Mouse (Mus musculus) MEL (cell line): Measurements from ENCODE around the gene Gapdh. TPM values are rescaled to one million over a fixed set of nuclear protein-coding genes. Genes with fewer than 3 reads are reported as not detected.

ENCODE experiments used
- DNase-seq: peaks from one replicate; pipeline ENCODE4 v3.0.0; 2011; ENCODE audit warnings: low read depth, low spot score
- H3K27ac ChIP-seq: 2 replicates; pipeline ENCODE4 v1.5.1; 2012; ENCODE audit warnings: low read depth, mild to moderate bottlenecking, control low read depth, low read length, moderate library complexity; ENCODE audit not compliant: control insufficient read depth
- H3K27me3 ChIP-seq, 2 experiments: fragments of 150-350 bp in 1 of 2; sonication (generic) in 1 of 2; 2 replicates each; pipeline ENCODE4 v1.6.1; 2012; ENCODE audit warnings: low read length in 2 of 2, mild to moderate bottlenecking in 2 of 2, improper control_type of control experiment in 1 of 2, moderate library complexity in 1 of 2; ENCODE audit not compliant: insufficient read depth in 2 of 2, control insufficient read depth in 1 of 2
- H3K36me3 ChIP-seq, 2 experiments: 2 replicates each; pipeline ENCODE4 v1.6.1; 2012 to 2014; ENCODE audit warnings: low read length in 2 of 2, improper control_type of control experiment in 1 of 2, inconsistent platforms in 1 of 2, mild to moderate bottlenecking in 1 of 2; ENCODE audit not compliant: insufficient read depth in 2 of 2, control insufficient read depth in 1 of 2
- H3K4me1 ChIP-seq, 2 experiments: fragments of 150-350 bp in 1 of 2; sonication (generic) in 1 of 2; 2 replicates each; pipeline ENCODE4 v1.6.1; 2012; ENCODE audit warnings: low read length in 2 of 2, improper control_type of control experiment in 1 of 2, mild to moderate bottlenecking in 1 of 2; ENCODE audit not compliant: insufficient read depth in 2 of 2, control insufficient read depth in 1 of 2
- H3K4me3 ChIP-seq, 2 experiments: fragments of 150-350 bp in 1 of 2; sonication (generic) in 1 of 2; 2 replicates each; pipeline ENCODE4 v1.5.1; 2012; ENCODE audit warnings: low read depth in 2 of 2, low read length in 2 of 2, mild to moderate bottlenecking in 2 of 2, moderate library complexity in 2 of 2, control low read depth in 1 of 2, improper control_type of control experiment in 1 of 2; ENCODE audit not compliant: control insufficient read depth in 1 of 2, insufficient read depth in 1 of 2
- H3K79me2 ChIP-seq: 2 replicates; pipeline ENCODE4 v1.6.1; 2012; ENCODE audit warnings: mild to moderate bottlenecking, low read length, moderate library complexity; ENCODE audit not compliant: control insufficient read depth, poor library complexity, insufficient read depth
- H3K9ac ChIP-seq: 2 replicates; pipeline ENCODE4 v1.6.1; 2012; ENCODE audit warnings: low read depth, mild to moderate bottlenecking, control low read depth, low read length, moderate library complexity; ENCODE audit not compliant: control insufficient read depth, poor library complexity, severe bottlenecking
- H3K9me3 ChIP-seq: fragments of 150-350 bp; sonication (generic); replicated peaks from 2 replicates; pipeline ENCODE4 v1.6.1; 2012; ENCODE audit warnings: mild to moderate bottlenecking, low read length, improper control_type of control experiment, moderate library complexity; ENCODE audit not compliant: insufficient read depth
- BHLHE40 ChIP-seq: IDR thresholded peaks from 2 replicates; pipeline ENCODE4 v1.6.1; 2012; ENCODE audit warnings: low read depth, mild to moderate bottlenecking, inconsistent platforms, low read length, improper control_type of control experiment, borderline replicate concordance
- EP300 ChIP-seq, 2 experiments: IDR thresholded peaks; 2 replicates each; pipeline ENCODE4 v1.6.1; 2011; ENCODE audit warnings: improper control_type of control experiment in 2 of 2, low read length in 2 of 2, low read depth in 1 of 2, mild to moderate bottlenecking in 1 of 2
- ETS1 ChIP-seq: IDR thresholded peaks from 2 replicates; pipeline ENCODE4 v1.6.1; 2012; ENCODE audit warnings: low read depth, mild to moderate bottlenecking, inconsistent platforms, low read length, improper control_type of control experiment, moderate library complexity
- GATA1 ChIP-seq: IDR thresholded peaks from 2 replicates; pipeline ENCODE4 v1.6.1; 2011; ENCODE audit warnings: low read depth, low read length, improper control_type of control experiment
- JUND ChIP-seq: IDR thresholded peaks from 2 replicates; pipeline ENCODE4 v1.6.1; 2011; ENCODE audit warnings: low read depth, mild to moderate bottlenecking, improper control_type of control experiment, low read length
- KAT2A ChIP-seq: conservative IDR thresholded peaks from 2 replicates; pipeline ENCODE4 v1.6.1; 2012; ENCODE audit warnings: low read depth, low read length, improper control_type of control experiment, inconsistent platforms
- MAX ChIP-seq: IDR thresholded peaks from 2 replicates; pipeline ENCODE4 v1.6.1; 2011; ENCODE audit warnings: low read length, improper control_type of control experiment
- MAZ ChIP-seq: IDR thresholded peaks from 2 replicates; pipeline ENCODE4 v1.6.1; 2012; ENCODE audit warnings: low read depth, mild to moderate bottlenecking, inconsistent platforms, low read length, improper control_type of control experiment
- MEF2A ChIP-seq: IDR thresholded peaks from 2 replicates; pipeline ENCODE4 v1.6.1; 2014; ENCODE audit warnings: low read depth, mild to moderate bottlenecking, inconsistent platforms, low read length, improper control_type of control experiment; ENCODE audit not compliant: poor library complexity, insufficient replicate concordance, severe bottlenecking; ENCODE audit errors: extremely low read depth
- MXI1 ChIP-seq: IDR thresholded peaks from 2 replicates; pipeline ENCODE4 v1.6.1; 2011; ENCODE audit warnings: mild to moderate bottlenecking, low read depth, low read length, improper control_type of control experiment
- MYC ChIP-seq: IDR thresholded peaks from 2 replicates; pipeline ENCODE4 v1.6.1; 2011; ENCODE audit warnings: low read depth, mild to moderate bottlenecking, low read length, improper control_type of control experiment, moderate library complexity
- NRF1 ChIP-seq: IDR thresholded peaks from 2 replicates; pipeline ENCODE4 v1.6.1; 2014; ENCODE audit warnings: low read depth, mild to moderate bottlenecking, inconsistent platforms, low read length, improper control_type of control experiment, moderate library complexity; ENCODE audit not compliant: poor library complexity, insufficient read depth, severe bottlenecking
- POLR2A ChIP-seq, 2 experiments: IDR thresholded peaks; 2 replicates each; pipeline ENCODE4 v1.6.1; 2011 to 2012; ENCODE audit warnings: low read length in 2 of 2, mild to moderate bottlenecking in 2 of 2, control low read depth in 1 of 2, improper control_type of control experiment in 1 of 2, low read depth in 1 of 2, moderate library complexity in 1 of 2; ENCODE audit not compliant: control insufficient read depth in 1 of 2, insufficient read depth in 1 of 2, poor library complexity in 1 of 2
- RAD21 ChIP-seq: IDR thresholded peaks from 2 replicates; pipeline ENCODE4 v1.6.1; 2011; ENCODE audit warnings: mild to moderate bottlenecking, low read depth, low read length, improper control_type of control experiment
- RCOR1 ChIP-seq: IDR thresholded peaks from 2 replicates; pipeline ENCODE4 v1.6.1; 2012; ENCODE audit warnings: low read depth, mild to moderate bottlenecking, inconsistent platforms, low read length, improper control_type of control experiment
- SIN3A ChIP-seq: IDR thresholded peaks from 2 replicates; pipeline ENCODE4 v1.6.1; 2012; ENCODE audit warnings: low read length, improper control_type of control experiment, inconsistent platforms
- SMC3 ChIP-seq: IDR thresholded peaks from 2 replicates; pipeline ENCODE4 v1.6.1; 2011; ENCODE audit warnings: low read depth, low read length, improper control_type of control experiment
- TAL1 ChIP-seq: IDR thresholded peaks from 2 replicates; pipeline ENCODE4 v1.6.1; 2012; ENCODE audit warnings: mild to moderate bottlenecking, inconsistent platforms, low read length, moderate library complexity, mixed read lengths
- TBP ChIP-seq: IDR thresholded peaks from 2 replicates; pipeline ENCODE4 v1.8.0; 2011; ENCODE audit warnings: low read depth, low read length, improper control_type of control experiment
- TCF12 ChIP-seq: IDR thresholded peaks from 2 replicates; pipeline ENCODE4 v1.6.1; 2014; ENCODE audit warnings: low read depth, mild to moderate bottlenecking, inconsistent platforms, low read length, improper control_type of control experiment, moderate library complexity
- polyA plus RNA-seq, 2 experiments: library from polyadenylated mRNA; stranded (reverse) in 1 of 2; unstranded in 1 of 2; fragments of >175 nt in 1 of 2; fragments of >200 nt in 1 of 2; gene quantifications; 2 replicates each; pipeline versions ENCODE4 v1.2.1 to v1.2.4; 2012; ENCODE audit warnings: low replicate concordance in 2 of 2, low read depth in 1 of 2; ENCODE audit not compliant: insufficient read length in 2 of 2, insufficient read depth in 1 of 2, missing spikeins in 1 of 2
- total RNA-seq: library from RNA; depleted of rRNA; stranded (reverse); fragments of 300-350 nt; gene quantifications from 2 replicates; pipeline ENCODE4 v1.2.3, GENCODE M21; 2012

The Gapdh gene
- total and polyA plus RNA-seq, 3 experiments, result 723 to 1,834 TPM; not detected in 1

- Histone ChIP-seq H3K27me3 (no peaks in the 10 kb centered on the region), H3K79me2 (peaks cover 52% of the 10 kb centered on the region), H3K9me3 (no peaks in the 10 kb centered on the region), H3K27ac (no peak overlapping the region), H3K36me3 (peaks cover 0 to 41% of the 10 kb centered on the region in 2 experiments; a peak in 2 of 4 replicates), H3K4me1 (peaks cover 0 to 55% of the 10 kb centered on the region in 2 experiments), H3K9ac (peak overlapping the region; percentile 68; the same call in 1 of the 2 replicates), H3K4me3 (peak overlapping the region in 1 of 2 experiments; percentile 52; a peak in 1 of 4 replicates)
- TF ChIP-seq JUND, result no peak
- TF ChIP-seq TBP, result no peak
- no peak for TF ChIP-seq BHLHE40
- TF ChIP-seq MYC, result no peak
- no peak for TF ChIP-seq RAD21
- DNase-seq, result no peak
These were observed 9.8 kb downstream of the Gapdh start for GRCm38 (mm10) chr6:125156491-125156890.

GRCm38 (mm10) chr6:125155262-125155661, 11.0 kb downstream of the Gapdh start:
- Histone ChIP-seq H3K4me3 (peak overlapping the region; percentile 52 to 59), H3K79me2 (peaks cover 52% of the 10 kb centered on the region), H3K9me3 (no peaks in the 10 kb centered on the region), H3K27me3 (no peaks in the 10 kb centered on the region), H3K27ac (peak overlapping the region; percentile 49), H3K4me1 (peaks cover 0 to 51% of the 10 kb centered on the region in 2 experiments), H3K36me3 (peaks cover 0 to 32% of the 10 kb centered on the region in 2 experiments; a peak in 2 of 4 replicates), H3K9ac (peak overlapping the region; percentile 68)
- DNase-seq, result peak; percentile 82
- TF ChIP-seq TAL1 (peak; percentile 40; the same call in 1 of the 2 replicates), NRF1 (no peak), POLR2A (IDR thresholded peaks at IDR 0.05; ENCODE audit: control insufficient read depth in 1 of 2, insufficient read depth in 1 of 2, low read depth in 1 of 2, low read length in 2 of 2, poor library complexity in 1 of 2) (peak in 1 of 2 experiments; percentile 35; a peak in 1 of 4 replicates), SMC3 (no peak), GATA1 (peak; percentile 46; the same call in 1 of the 2 replicates), MAZ (no peak), RCOR1 (no peak), TCF12 (peak; percentile 44; the same call in 1 of the 2 replicates), MAX (peak; percentile 84), MEF2A (no peak), ETS1 (peak; percentile 42; the same call in 1 of the 2 replicates), TBP (0 out of 2 replicates have a peak, but pooled peaks have one; percentile 16), KAT2A (no peak), SIN3A (peak; percentile 71; the same call in 1 of the 2 replicates), EP300 (IDR thresholded peaks at IDR 0.05; ENCODE audit: low read depth in 1 of 2, low read length in 2 of 2) (peak in 1 of 2 experiments; percentile 41; a peak in 2 of 4 replicates), BHLHE40 (no peak), MXI1 (peak; percentile 97), MYC (peak; percentile 72; the same call in 1 of the 2 replicates)
